Mouse (Mus musculus): ENCODE measurements around the gene Cel. TPM values are rescaled to one million over a fixed set of nuclear protein-coding genes. Genes with fewer than 3 reads are reported as not detected.
A peak's percentile ranks its signal among the peaks of the same experiment; 100 is the strongest.

Gene Cel
- polyA plus RNA-seq, 1 experiment from 2014 or later, result not detected

- H3K4me3 ChIP-seq (ENCODE audit: low read depth, low read length), result no peak overlapping the region
- H3K27ac ChIP-seq (ENCODE audit: low read length), result peak overlapping the region; percentile 29; the same call in 1 of the 2 replicates
- peaks cover 3% of the 10 kb centered on the region; the same call in 1 of the 2 replicates for H3K36me3 ChIP-seq (ENCODE audit: control insufficient read depth, insufficient read depth, low read length)
- ATAC-seq, result no peak
- no peaks in the 10 kb centered on the region for H3K9me3 ChIP-seq (replicated peaks; ENCODE audit: control insufficient read depth, low read length, poor library complexity, severe bottlenecking)
- H3K9ac ChIP-seq (ENCODE audit: low read depth, low read length), result peak overlapping the region; percentile 41; the same call in 1 of the 2 replicates
- 64% methylated on average over 11 of the region's 11 CpGs for WGBS
- H3K27me3 ChIP-seq (ENCODE audit: control insufficient read depth, insufficient read depth, low read depth, low read length), result no peaks in the 10 kb centered on the region
- peaks cover 75% of the 10 kb centered on the region for H3K4me1 ChIP-seq (ENCODE audit: control insufficient read depth, insufficient read depth, low read length)
- no peak overlapping the region for H3K4me2 ChIP-seq (ENCODE audit: low read length)
Measured at GRCm38 (mm10) chr2:28536766-28537633, 26.2 kb downstream of the Cel start.

- no peaks in the 10 kb centered on the region for H3K27me3 ChIP-seq (ENCODE audit: control insufficient read depth, insufficient read depth, low read depth, low read length)
- no peaks in the 10 kb centered on the region for H3K9me3 ChIP-seq (replicated peaks; ENCODE audit: control insufficient read depth, low read length, poor library complexity, severe bottlenecking)
- peaks cover 79% of the 10 kb centered on the region for H3K4me1 ChIP-seq (ENCODE audit: control insufficient read depth, insufficient read depth, low read length)
- H3K4me2 ChIP-seq (ENCODE audit: low read length), result no peak overlapping the region
- H3K36me3 ChIP-seq (ENCODE audit: control insufficient read depth, insufficient read depth, low read length), result no peaks in the 10 kb centered on the region
- H3K9ac ChIP-seq (ENCODE audit: low read depth, low read length), result no peak overlapping the region
- H3K27ac ChIP-seq (ENCODE audit: low read length), result peak overlapping the region; percentile 80; the same call in 1 of the 2 replicates
- ATAC-seq, result no peak
- no peak overlapping the region for H3K4me3 ChIP-seq (ENCODE audit: low read depth, low read length)
- WGBS, result 79% methylated on average over 4 of the region's 4 CpGs
Measured at GRCm38 (mm10) chr2:28536166-28536565, 27.0 kb downstream of the Cel start.

GRCm38 (mm10) chr2:28535650-28536049 is 27.6 kb downstream of the Cel start:
- WGBS, result 22% methylated on average over 7 of the region's 7 CpGs
- Histone ChIP-seq H3K4me1 (ENCODE audit: control insufficient read depth, insufficient read depth, low read length) (peaks cover 79% of the 10 kb centered on the region), H3K27ac (ENCODE audit: low read length) (peak overlapping the region; percentile 80), H3K36me3 (ENCODE audit: control insufficient read depth, insufficient read depth, low read length) (no peaks in the 10 kb centered on the region), H3K4me2 (ENCODE audit: low read length) (peak overlapping the region; percentile 58), H3K9me3 (replicated peaks; ENCODE audit: control insufficient read depth, low read length, poor library complexity, severe bottlenecking) (no peaks in the 10 kb centered on the region), H3K4me3 (ENCODE audit: low read depth, low read length) (no peak overlapping the region), H3K9ac (ENCODE audit: low read depth, low read length) (no peak overlapping the region; the same call in 1 of the 2 replicates), H3K27me3 (ENCODE audit: control insufficient read depth, insufficient read depth, low read depth, low read length) (no peaks in the 10 kb centered on the region)
- ATAC-seq, result no peak

- Histone ChIP-seq H3K36me3 (ENCODE audit: control insufficient read depth, insufficient read depth, low read length) (no peaks in the 10 kb centered on the region), H3K9me3 (replicated peaks; ENCODE audit: control insufficient read depth, low read length, poor library complexity, severe bottlenecking) (no peaks in the 10 kb centered on the region), H3K4me2 (ENCODE audit: low read length) (peak overlapping the region; percentile 58), H3K4me1 (ENCODE audit: control insufficient read depth, insufficient read depth, low read length) (peaks cover 81% of the 10 kb centered on the region), H3K4me3 (ENCODE audit: low read depth, low read length) (no peak overlapping the region), H3K9ac (ENCODE audit: low read depth, low read length) (peak overlapping the region; percentile 63; the same call in 1 of the 2 replicates), H3K27ac (ENCODE audit: low read length) (peak overlapping the region; percentile 80), H3K27me3 (ENCODE audit: control insufficient read depth, insufficient read depth, low read depth, low read length) (no peaks in the 10 kb centered on the region)
- ATAC-seq, result no peak
- 48% methylated on average over 4 of the region's 4 CpGs for WGBS
Measured at GRCm38 (mm10) chr2:28535263-28535540, 28.0 kb downstream of the Cel start.

DNA sequence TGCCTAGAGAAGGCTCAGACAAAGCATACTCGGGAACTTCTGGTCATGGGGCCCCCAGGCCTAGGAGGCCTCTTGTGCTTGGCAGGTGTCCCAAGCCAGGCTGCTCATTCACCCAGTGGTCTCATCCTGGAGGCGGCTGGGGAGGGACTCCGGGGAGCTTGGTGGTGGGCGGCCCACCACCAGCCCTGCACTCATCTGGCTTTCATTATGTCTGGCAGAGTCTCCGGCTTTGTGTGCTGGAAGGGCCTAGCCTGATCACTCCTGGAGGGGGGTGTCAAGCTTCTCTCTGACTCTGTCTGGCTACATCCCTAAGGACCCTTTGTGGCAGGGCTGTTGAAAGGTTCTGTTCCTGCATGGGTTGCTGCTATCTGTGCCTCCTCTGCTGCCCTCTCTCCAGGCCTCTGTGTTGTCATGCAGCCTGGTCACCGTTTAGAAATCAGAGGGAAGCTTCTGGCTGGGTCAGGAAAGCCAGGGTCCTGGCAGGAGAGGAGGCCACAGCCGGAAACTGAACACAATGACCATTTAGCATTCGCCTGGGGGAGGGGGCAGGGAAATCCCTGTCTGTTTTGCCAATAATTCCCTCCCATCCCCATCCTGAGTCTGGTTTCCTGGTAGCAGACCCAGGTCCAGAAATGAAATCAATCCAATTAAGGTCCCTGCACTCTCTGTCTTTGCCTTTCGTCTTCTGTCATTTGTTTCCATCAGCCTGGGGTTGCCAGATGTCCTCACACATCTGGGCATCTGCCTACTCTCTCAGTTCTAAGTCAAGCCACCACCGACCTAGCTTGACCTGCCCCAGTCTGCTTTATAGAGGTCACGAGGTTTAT is 28.6 kb downstream of the Cel start:
- Histone ChIP-seq H3K27ac (ENCODE audit: low read length) (peak overlapping the region; percentile 80), H3K9ac (ENCODE audit: low read depth, low read length) (peak overlapping the region; percentile 63), H3K9me3 (replicated peaks; ENCODE audit: control insufficient read depth, low read length, poor library complexity, severe bottlenecking) (no peaks in the 10 kb centered on the region), H3K4me2 (ENCODE audit: low read length) (peak overlapping the region; percentile 58), H3K4me3 (ENCODE audit: low read depth, low read length) (peak overlapping the region; percentile 45), H3K36me3 (ENCODE audit: control insufficient read depth, insufficient read depth, low read length) (no peaks in the 10 kb centered on the region), H3K4me1 (ENCODE audit: control insufficient read depth, insufficient read depth, low read length) (peaks cover 80% of the 10 kb centered on the region), H3K27me3 (ENCODE audit: control insufficient read depth, insufficient read depth, low read depth, low read length) (no peaks in the 10 kb centered on the region)
- WGBS, result 27% methylated on average over 11 of the region's 11 CpGs
- ATAC-seq, result no peak

GRCm38 (mm10) chr2:28533901-28534435 is 29.2 kb downstream of the Cel start:
- ATAC-seq, result peak; percentile 1; the same call in 1 of the 2 replicates
- Histone ChIP-seq H3K9me3 (replicated peaks; ENCODE audit: control insufficient read depth, low read length, poor library complexity, severe bottlenecking) (no peaks in the 10 kb centered on the region), H3K9ac (ENCODE audit: low read depth, low read length) (peak overlapping the region; percentile 63), H3K4me2 (ENCODE audit: low read length) (peak overlapping the region; percentile 58), H3K27ac (ENCODE audit: low read length) (peak overlapping the region; percentile 80), H3K4me3 (ENCODE audit: low read depth, low read length) (peak overlapping the region; percentile 45), H3K27me3 (ENCODE audit: control insufficient read depth, insufficient read depth, low read depth, low read length) (no peaks in the 10 kb centered on the region), H3K4me1 (ENCODE audit: control insufficient read depth, insufficient read depth, low read length) (peaks cover 77% of the 10 kb centered on the region), H3K36me3 (ENCODE audit: control insufficient read depth, insufficient read depth, low read length) (no peaks in the 10 kb centered on the region)
- WGBS, result 48% methylated on average over 7 of the region's 7 CpGs

DNA sequence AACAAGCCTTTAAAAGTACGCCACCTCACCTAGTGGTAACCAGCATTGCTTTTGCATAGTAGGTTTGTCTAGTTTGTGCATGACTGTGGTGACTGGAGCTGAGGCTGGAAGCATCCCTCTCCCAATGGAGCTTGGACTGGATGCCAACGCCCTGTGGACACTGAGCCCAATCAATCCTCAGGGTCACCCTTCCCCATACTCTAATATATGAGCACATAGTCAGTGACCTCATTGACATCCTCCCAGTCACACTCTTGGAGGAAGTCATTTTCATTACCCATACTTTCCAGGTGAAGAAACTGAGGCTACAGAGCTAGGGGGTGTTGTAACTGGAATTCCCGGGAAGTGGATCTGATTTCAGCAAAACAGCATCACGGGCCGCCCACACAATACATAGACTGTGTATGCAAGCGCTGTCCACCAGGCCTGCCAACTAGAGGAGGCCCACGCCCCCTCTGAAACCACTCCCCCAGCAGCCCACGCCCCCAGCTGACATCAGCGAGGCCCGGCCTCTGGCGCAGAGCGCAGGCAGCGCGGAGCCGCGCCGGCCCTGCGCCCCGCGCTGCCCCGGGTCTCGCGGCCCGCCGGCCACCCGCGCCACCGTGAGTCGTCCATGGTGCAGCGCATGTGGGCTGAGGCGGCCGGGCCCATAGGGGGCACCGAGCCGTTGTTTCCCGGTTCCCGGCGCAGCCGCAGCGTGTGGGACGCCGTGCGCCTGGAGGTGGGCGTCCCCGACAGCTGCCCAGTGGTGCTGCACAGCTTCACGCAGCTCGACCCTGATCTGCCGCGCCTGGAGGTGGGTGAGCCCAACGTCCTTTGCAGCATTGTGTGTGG is 30.0 kb downstream of the Cel start:
- WGBS, result 3% methylated on average over 48 of the region's 49 CpGs
- Histone ChIP-seq H3K27me3 (ENCODE audit: control insufficient read depth, insufficient read depth, low read depth, low read length) (no peaks in the 10 kb centered on the region), H3K27ac (ENCODE audit: low read length) (peak overlapping the region; percentile 80), H3K4me2 (ENCODE audit: low read length) (peak overlapping the region; percentile 58), H3K36me3 (ENCODE audit: control insufficient read depth, insufficient read depth, low read length) (no peaks in the 10 kb centered on the region), H3K9ac (ENCODE audit: low read depth, low read length) (peak overlapping the region; percentile 63), H3K9me3 (replicated peaks; ENCODE audit: control insufficient read depth, low read length, poor library complexity, severe bottlenecking) (no peaks in the 10 kb centered on the region), H3K4me1 (ENCODE audit: control insufficient read depth, insufficient read depth, low read length) (peaks cover 76% of the 10 kb centered on the region), H3K4me3 (ENCODE audit: low read depth, low read length) (peak overlapping the region; percentile 45)
- peak; percentile 89 for ATAC-seq

DNA sequence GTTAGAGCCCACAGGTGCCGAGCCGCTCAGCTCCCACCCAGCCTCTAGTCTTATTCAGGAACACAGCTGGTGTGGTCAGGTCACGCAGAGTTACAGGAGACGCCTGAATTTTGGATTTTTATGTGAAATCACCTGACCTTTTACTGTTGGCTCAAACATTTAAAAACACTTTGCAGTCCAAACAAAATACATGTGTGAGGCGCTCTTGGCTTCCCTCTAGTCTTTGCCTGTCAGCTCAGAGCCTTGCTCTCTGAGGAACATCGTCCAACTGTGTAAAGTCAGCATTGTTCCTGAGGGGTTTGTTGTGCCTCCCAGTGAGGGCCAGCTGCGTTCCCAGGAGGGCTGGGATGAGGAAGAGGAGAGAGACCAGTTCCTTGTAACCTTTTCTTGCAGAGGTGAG is 32.9 kb downstream of the Cel start:
- H3K36me3 ChIP-seq (ENCODE audit: control insufficient read depth, insufficient read depth, low read length), result no peaks in the 10 kb centered on the region
- no peak overlapping the region for H3K27ac ChIP-seq (ENCODE audit: low read length)
- peaks cover 74% of the 10 kb centered on the region for H3K4me1 ChIP-seq (ENCODE audit: control insufficient read depth, insufficient read depth, low read length)
- no peaks in the 10 kb centered on the region for H3K9me3 ChIP-seq (replicated peaks; ENCODE audit: control insufficient read depth, low read length, poor library complexity, severe bottlenecking)
- no peak overlapping the region for H3K4me3 ChIP-seq (ENCODE audit: low read depth, low read length)
- no peak for ATAC-seq
- no peaks in the 10 kb centered on the region for H3K27me3 ChIP-seq (ENCODE audit: control insufficient read depth, insufficient read depth, low read depth, low read length)
- no peak overlapping the region for H3K4me2 ChIP-seq (ENCODE audit: low read length)
- whole genome bisulfite sequencing, result 46% methylated on average over 7 of the region's 7 CpGs
- no peak overlapping the region for H3K9ac ChIP-seq (ENCODE audit: low read depth, low read length)
